Comparison of ENCODE assay signal across 1 mouse cellular context in genomic region chr15:99469067-99469466, GRCm38 (mm10).
A peak's percentile ranks its signal among the peaks of the same experiment; 100 is the strongest.
TF ChIP-seq lines count a peak whose summit lies in the region.

No protein-coding gene starts in this region.

TF ChIP-seq in MEL, 35 proteins besides CTCF, POLR2A, EP300 and RAD21 (continued from another document):
- TF ChIP-seq UBTF (IDR thresholded peaks at IDR 0.05; ENCODE audit: borderline replicate concordance, insufficient read depth, low read depth, low read length): 0 out of 2 replicates have a peak, but pooled peaks have one; percentile 36
- 0 out of 2 replicates have a peak, but pooled peaks have one; percentile 25 for TF ChIP-seq HCFC1 (IDR thresholded peaks at IDR 0.05; ENCODE audit: low read depth, low read length)
- TF ChIP-seq MYB (IDR thresholded peaks at IDR 0.05; ENCODE audit: low read depth, low read length): no peak
- TF ChIP-seq MYC (IDR thresholded peaks at IDR 0.05; ENCODE audit: low read depth, low read length): peak; percentile 99
- TF ChIP-seq ZNF384 (IDR thresholded peaks at IDR 0.05; ENCODE audit: low read depth, low read length): no peak
- TF ChIP-seq CHD2 (IDR thresholded peaks at IDR 0.05; ENCODE audit: low read length): no peak
- no peak for TF ChIP-seq TAL1 (IDR thresholded peaks at IDR 0.05; ENCODE audit: low read length)
- peak; percentile 83 for TF ChIP-seq JUND (IDR thresholded peaks at IDR 0.05; ENCODE audit: low read depth, low read length)
- no peak for TF ChIP-seq GATA1 (IDR thresholded peaks at IDR 0.05; ENCODE audit: low read depth, low read length)
TF ChIP-seq in MEL: peak in this region for 12.
